Mouse (Mus musculus) gastrocnemius, postnatal 25 days (tissue): ENCODE results near the gene Veph1. TPM values are rescaled to one million over a fixed set of nuclear protein-coding genes. Genes with fewer than 3 reads are reported as not detected.

Experiments used
- DNase-seq: peaks from one replicate; pipeline ENCODE4 v3.0.0; 2022
- total RNA-seq, 2 experiments: library from RNA; stranded (reverse); gene quantifications; 1 replicate in 1 of 2; 2 replicates in 1 of 2; pipeline ENCODE4 v1.2.3; 2021

Gene Veph1
- total RNA-seq, 2 experiments from 2014 or later: not detected

DNA sequence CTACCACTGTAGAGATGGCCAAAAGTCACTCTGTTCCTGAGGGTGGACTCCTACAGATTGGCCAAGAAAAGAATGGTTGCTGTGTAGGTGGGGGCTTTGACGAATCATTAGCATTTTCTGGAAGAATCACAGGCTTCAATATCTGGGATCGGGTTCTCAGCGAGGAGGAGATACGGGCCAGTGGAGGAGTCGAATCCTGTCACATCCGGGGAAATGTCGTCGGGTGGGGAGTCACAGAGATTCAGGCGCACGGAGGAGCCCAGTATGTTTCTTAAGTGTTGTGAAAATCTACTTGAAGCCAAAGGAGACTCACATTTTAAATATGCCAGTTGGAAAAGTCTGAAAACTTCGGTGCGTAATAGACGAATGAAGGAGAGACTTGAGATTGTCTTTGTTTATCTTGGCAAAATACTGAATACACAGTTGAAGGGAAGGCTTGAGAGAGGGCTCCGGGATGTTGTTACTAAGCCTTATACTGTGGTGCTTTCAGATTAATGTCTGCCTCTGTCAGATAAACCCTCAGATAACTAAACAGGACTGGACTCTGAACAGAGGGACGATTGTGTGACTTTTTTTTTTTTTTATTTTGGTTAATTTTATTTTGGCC is 71.6 kb downstream of the Veph1 start:
- no peak for DNase-seq

DNA sequence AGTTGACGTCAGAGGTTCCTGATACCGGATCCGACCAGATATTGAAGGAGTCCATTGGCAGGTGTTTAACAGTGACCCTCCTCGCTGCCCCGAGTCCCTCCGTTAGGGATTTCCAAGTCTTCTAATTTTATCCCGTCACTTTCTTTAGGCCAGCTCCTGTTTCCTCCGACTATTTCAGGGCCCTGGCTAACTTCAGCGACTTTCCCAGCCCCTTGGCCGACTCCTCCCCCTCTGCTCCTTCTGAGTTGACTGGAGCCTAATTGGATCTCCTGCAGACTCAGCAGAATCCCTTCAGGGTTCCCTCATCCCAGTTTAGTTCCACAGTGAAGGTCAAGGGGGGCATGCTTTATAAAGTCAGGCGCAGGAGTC is 75.4 kb downstream of the Veph1 start:
- DNase-seq: peak; percentile 58

GRCm38 (mm10) chr3:66220554-66221242 is 75.9 kb downstream of the Veph1 start:
- peak; percentile 59 for DNase-seq

DNA sequence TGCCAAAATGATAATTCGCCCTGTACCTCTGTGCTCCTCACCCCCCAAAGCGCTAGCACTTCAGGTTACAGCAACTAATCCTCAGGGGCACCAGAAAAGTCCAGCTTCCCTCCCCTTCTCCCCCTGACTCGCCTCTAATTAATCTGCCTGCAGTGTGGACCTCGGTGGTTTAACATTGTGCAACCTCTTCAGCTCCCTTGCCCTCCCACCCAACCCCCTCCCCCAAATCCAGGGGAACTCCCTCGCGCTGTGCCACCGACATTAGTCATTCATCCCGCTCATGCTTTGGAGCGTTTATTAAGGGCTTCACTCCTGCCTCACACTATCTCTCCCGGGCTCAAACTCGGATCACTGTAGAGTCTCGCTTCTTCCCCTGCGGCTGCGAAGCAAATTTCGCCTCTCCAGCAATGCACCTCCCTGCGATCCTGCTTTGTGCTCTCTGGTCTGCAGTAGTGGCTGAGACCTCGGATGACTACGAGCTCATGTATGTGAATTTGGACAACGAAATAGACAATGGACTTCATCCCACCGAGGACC is 76.9 kb downstream of the Veph1 start, which contains the start of gene Ptx3:
Ptx3 (plus strand) TSS at position 256 of the 537 bp plus-strand sequence.
- no peak for DNase-seq

DNA sequence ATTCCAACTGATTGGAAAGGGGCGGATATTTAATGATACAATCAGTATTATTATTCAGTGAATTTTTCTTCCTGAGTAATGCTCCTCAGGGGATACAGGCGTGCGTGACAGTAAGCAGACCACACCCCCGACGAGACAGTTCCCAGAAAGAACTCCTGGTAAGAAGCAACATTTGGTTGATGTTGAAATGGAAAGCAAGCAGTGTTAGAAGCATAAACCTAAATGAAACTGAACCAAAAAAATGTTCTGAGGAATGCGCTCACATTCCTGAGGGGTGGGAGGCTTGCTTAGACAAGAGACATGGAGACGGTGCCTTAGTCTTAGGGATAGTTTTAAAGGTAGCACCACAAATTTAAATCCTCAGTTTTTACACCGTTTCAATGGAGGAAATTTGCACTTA is 80.9 kb downstream of the Veph1 start:
- DNase-seq: no peak

DNA sequence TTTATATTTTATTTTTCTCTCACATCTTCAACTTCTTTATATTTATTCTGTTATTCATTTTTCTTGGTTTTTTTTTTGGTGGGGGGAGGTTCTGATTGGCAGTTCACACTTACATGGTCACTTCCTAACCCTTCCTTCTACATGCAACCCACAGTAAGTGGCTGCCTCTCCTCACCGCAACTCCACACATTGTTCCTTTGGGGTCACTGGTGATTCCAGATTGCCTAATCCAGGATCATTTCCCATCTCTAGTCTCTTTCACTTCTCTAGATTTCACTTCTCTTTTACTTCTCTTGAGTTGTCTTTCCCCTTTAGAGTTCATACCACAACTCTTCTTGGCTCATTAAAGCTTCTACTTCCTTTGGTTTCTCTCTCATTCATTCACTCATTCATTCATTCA is 83.1 kb downstream of the Veph1 start:
- DNase-seq: no peak

DNA sequence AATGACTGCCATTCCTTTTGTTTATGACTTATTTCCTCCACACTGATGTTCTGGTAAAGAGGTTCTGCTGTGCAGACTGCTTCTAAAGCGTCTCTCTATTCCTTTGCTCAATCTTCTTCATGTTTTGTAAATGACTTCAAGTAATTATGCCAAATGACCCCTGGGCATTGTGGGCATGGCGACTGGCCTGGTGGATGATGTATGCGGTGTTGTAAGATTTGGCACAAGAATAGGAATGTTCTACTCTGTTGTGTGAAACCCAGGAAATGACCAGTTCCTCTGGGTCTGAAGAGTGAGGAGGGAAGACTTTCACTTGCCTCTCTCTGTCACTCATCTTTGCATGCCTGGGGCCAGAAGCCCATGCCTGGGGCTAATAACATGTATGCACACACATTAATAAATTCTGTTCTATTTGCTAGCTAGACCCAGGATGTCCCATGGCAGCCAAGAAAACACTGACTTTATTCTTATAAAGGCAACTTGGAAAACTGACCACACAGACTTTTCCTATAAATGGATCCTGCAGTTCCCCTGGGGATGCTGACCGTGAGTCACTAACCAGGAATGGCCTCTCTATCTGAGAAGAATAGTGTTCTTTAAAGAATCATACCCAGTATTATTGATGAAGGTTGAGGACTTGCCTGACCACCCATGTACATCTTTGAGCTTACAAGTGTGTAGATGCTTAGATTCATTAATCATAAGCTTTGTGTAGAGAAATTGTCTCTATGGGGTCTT is 87.6 kb downstream of the Veph1 start:
- no peak for DNase-seq

DNA sequence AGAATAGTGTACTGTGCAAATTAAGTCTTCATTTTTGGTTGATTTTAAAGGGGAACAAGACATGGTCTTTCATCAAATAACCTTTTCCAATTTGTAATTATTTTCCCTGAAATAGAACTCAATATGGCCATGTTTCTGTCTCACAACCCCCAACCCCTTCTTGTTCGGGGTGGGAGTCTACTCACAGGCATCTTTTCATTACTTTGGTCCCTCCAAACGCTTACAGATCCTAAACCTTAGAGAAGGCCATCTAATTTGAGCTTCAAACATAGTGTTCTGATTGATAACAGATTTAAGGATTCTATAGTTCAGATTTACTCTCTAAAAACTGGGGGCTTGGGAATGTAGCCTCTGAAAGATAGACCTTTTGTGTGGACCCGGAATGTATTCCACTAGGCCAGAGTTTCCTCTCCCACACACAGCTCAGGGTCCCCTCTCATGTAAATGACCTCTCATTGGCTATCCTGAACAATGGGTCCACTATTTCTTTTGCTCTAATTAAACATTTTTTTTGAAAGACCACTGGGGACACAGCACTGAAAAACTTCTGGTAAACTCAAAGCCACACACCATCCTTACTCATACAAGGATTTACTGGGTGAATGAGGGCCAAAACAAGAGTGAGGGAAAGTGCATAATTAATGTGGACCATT is 102.6 kb downstream of the Veph1 start:
- no peak for DNase-seq

DNA sequence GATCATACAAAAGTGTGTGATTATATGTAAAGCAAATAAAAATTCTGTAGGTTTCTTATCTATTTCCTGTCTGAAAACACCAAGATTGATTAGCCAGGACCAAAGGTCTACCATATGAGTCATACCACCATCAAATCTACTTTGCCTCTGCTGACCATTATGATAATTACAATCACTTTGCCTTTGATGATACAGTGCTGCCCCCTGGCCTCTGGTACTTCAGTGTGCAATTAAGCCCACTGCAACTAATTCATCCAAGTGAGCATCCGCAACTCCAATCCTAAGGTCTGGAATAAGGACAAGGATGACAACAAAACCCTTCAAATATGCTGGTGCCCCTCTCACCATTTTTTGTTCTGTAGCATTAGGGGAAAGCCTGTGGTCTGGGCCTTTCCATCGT is 117.0 kb downstream of the Veph1 start:
- no peak for DNase-seq

DNA sequence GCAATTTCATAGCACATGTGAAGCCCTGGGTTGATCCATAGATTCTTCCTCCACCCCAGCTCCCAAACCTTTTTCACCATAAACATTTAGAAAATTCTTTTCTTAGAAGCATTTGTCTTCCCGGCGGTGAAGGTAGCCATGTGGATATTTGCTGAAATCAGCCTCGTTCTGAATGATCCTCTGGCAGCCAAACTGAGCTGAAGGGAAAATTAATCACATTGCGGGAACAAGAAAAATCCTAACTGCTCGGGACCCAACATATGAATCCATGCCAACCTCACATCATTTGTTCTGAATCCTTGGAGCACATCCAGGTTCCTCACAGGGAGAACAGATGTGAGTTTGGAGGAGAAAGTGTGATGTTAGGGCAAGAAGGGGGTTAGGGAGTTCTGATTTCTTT is 123.7 kb downstream of the Veph1 start:
- no peak for DNase-seq

DNA sequence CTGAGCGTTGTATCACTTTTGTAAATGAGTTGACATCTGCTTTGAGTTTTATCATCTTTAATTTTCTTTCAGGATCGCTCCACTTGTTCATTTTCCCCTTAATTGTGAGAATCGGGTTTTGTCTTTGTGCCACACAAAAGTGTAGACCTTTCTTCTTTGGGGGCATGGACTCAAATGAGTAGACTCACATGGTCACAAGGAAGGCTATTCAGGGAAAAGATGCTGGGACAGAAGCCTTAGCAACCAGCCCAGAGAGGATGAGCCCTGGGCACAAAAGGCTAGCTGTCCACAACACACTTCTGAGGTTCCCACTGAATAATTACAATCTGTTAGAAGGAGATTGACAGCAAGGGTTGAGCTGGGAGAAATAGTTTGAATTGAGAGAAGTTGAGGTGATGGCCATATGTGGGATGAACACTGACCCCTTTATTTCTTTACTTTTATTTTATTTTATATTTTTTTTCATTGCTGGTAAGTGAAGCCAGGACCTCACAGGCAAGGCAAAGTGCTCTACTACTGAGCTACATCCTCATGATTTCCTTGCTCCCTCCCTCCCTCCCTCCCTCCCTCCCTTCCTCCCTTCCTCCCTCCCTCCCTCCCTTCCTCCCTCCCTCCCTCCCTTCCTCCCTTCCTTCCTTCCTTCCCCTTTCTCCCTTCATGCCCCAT is 126.6 kb downstream of the Veph1 start:
- no peak for DNase-seq

GRCm38 (mm10) chr3:66166606-66167290 is 129.9 kb downstream of the Veph1 start:
- DNase-seq: no peak

- DNase-seq: no peak
Observed at GRCm38 (mm10) chr3:66165026-66165425, 131.6 kb downstream of the Veph1 start.

DNA sequence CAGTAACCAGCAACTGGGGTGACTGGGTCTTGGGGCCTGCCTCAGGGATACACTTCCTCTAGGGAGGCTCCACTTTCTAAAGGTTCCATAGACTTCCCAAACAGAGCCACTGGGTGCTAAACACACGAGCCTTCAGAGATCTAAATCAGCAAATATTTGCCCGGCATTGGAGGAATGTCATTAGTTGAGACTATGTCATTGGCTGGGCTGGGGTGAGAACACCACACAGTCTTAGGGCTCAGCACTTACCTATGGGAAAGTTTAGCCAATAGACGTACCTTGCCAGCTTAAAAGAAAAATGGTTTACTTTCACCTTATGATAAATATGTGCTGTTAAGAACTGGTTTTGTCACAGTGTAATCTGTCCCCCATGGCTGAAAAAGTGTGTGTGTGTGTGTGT is 132.1 kb downstream of the Veph1 start:
- no peak for DNase-seq

GRCm38 (mm10) chr3:66162612-66163011 is 134.0 kb downstream of the Veph1 start:
- no peak for DNase-seq

- no peak for DNase-seq
Observed at GRCm38 (mm10) chr3:66157947-66158346, 138.7 kb downstream of the Veph1 start.

DNA sequence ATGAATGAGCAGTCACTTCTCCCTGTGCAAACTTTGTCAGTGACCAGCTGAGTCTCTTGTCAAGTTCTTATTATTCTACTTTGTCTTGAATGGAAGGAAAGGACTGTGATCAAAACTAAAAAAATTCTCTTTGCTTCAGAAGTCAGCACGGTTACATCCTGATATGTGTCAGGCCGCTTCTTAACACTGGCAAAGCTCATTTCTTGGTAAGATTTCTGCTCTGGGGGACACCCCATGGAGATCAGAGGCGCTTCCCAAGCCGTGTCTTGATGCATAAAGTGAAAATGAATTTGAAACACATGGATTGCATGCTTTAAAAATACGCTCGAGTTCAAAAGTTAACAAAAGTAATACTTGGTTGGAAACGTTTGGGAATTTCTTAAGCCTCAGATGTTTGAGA is 159.0 kb downstream of the Veph1 start:
- DNase-seq: no peak

- DNase-seq: no peak
Observed at GRCm38 (mm10) chr3:66131264-66131950, 165.2 kb downstream of the Veph1 start.

GRCm38 (mm10) chr3:66129689-66130088 is 166.9 kb downstream of the Veph1 start:
- no peak for DNase-seq

DNA sequence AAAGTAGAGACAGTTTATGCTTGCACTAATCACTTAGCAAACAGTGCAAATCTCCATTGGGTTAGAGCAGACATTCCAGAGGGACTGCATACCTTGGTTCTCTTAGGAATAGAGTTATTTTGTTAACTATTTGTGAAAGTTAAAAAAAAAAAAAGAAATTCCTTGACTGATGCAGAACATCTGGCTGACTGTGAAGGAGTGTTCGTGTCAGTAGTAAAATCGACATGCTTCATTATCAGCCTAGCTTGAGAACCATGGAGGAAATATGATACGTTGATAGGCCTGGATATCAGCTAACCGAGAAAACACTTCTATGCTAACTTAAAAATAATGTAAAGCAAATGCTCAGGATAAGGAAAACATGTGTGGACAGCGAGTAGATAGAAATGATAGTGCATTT is 191.1 kb downstream of the Veph1 start:
- no peak for DNase-seq

DNA sequence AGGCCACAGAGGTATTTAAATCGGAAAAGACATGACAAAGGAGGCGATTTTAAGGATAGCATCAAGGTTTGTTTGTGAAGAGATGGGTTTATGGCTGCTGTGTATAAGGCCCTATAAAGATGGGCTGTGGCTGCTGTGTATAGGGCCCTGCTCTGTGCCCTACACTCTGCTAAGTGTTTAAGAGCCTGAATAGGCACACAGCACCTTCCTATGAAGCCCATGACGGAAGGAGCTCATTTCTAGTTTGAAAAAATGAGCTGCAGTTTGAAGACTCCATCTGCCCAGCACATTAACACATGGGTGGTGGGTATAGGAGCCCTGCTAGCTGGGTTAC is 194.1 kb downstream of the Veph1 start:
- no peak for DNase-seq
